Mouse (Mus musculus) olfactory bulb, adult 2 months (tissue): ENCODE measurements at regions not wholly inside any gene's neighbourhood (a gene's known extent, or its start where the extent isn't known, plus 50 kb on each side); places are given as distances from the start of the nearest gene placed in this dataset.

Source experiments
- CTCF ChIP-seq: fragments of 200-500 bp; IDR thresholded peaks from 2 replicates; pipeline ENCODE4 v1.5.1; 2012; ENCODE audit warnings: low read depth, mild to moderate bottlenecking, low read length, moderate library complexity; ENCODE audit not compliant: insufficient read depth
- POLR2A ChIP-seq: fragments of 200-500 bp; IDR thresholded peaks from 2 replicates; pipeline ENCODE4 v1.6.1; 2012; ENCODE audit warnings: mild to moderate bottlenecking, low read depth, low read length, moderate library complexity; ENCODE audit not compliant: insufficient read depth

GRCm38 (mm10) chr1:80021866-80022265, 160.9 kb upstream of the Serpine2 start:
- TF ChIP-seq CTCF: no peak
- TF ChIP-seq POLR2A: no peak
